Mouse (Mus musculus) ES-Bruce4 (cell line): ENCODE data around the gene Gpx4. TPM values are rescaled to one million over a fixed set of nuclear protein-coding genes. Genes with fewer than 3 reads are reported as not detected.
A peak's percentile ranks its signal among the peaks of the same experiment; 100 is the strongest.
"Not testable (repeated sequence)": the region's sequence is repeated elsewhere in the genome, so short reads cannot be mapped to it uniquely, and the experiment has no call there.

ENCODE experiments used
- H3K27ac ChIP-seq: 2 replicates; pipeline ENCODE4 v1.5.1; 2012; ENCODE audit warnings: low read length, inconsistent platforms; ENCODE audit not compliant: insufficient read depth
- H3K27me3 ChIP-seq: 2 replicates; pipeline ENCODE4 v1.6.1; 2012; ENCODE audit warnings: mild to moderate bottlenecking, low read length, inconsistent platforms; ENCODE audit not compliant: control insufficient read depth, poor library complexity, insufficient read depth, severe bottlenecking
- H3K36me3 ChIP-seq: 2 replicates; pipeline ENCODE4 v1.6.1; 2012; ENCODE audit warnings: inconsistent platforms, mild to moderate bottlenecking, low read length, moderate library complexity; ENCODE audit not compliant: control insufficient read depth, poor library complexity, insufficient read depth, severe bottlenecking
- H3K4me1 ChIP-seq: one replicate; pipeline ENCODE4 v1.8.1; 2011; ENCODE audit warnings: low read length; ENCODE audit not compliant: control insufficient read depth, insufficient read depth
- H3K4me3 ChIP-seq: 2 replicates; pipeline ENCODE4 v1.5.1; 2011; ENCODE audit warnings: low read depth, mild to moderate bottlenecking, low read length
- H3K9ac ChIP-seq: 2 replicates; pipeline ENCODE4 v1.6.1; 2012; ENCODE audit warnings: low read depth, mild to moderate bottlenecking, inconsistent platforms; ENCODE audit not compliant: poor library complexity, severe bottlenecking
- H3K9me3 ChIP-seq: replicated peaks from 2 replicates; pipeline ENCODE4 v1.6.1; 2012; ENCODE audit warnings: mild to moderate bottlenecking, low read length, inconsistent platforms; ENCODE audit not compliant: control insufficient read depth, poor library complexity, insufficient read depth, severe bottlenecking
- CTCF ChIP-seq: IDR thresholded peaks from one replicate; pipeline ENCODE4 v1.8.1; 2011; ENCODE audit warnings: low read depth, low read length
- EP300 ChIP-seq: IDR thresholded peaks from 2 replicates; pipeline ENCODE4 v1.6.1; 2011; ENCODE audit warnings: low read depth, low read length; ENCODE audit not compliant: insufficient read depth
- POLR2A ChIP-seq: IDR thresholded peaks from one replicate; pipeline ENCODE4 v1.8.1; 2011; ENCODE audit warnings: low read length; ENCODE audit not compliant: insufficient read depth
- polyA plus RNA-seq: library from polyadenylated mRNA; stranded (reverse); fragments of >200 nt; gene quantifications from 2 replicates; pipeline ENCODE4 v1.2.4, GENCODE M21; 2011; ENCODE audit warnings: low read depth; ENCODE audit not compliant: missing spikeins, insufficient read depth, insufficient read length

The Gpx4 gene
- polyA plus RNA-seq, 1 experiment = 479 TPM

- no peaks in the 10 kb centered on the region for H3K9me3 ChIP-seq
- H3K27me3 ChIP-seq = no peaks in the 10 kb centered on the region
- H3K4me3 ChIP-seq = peak overlapping the region; percentile 93
- peak overlapping the region; percentile 86 for H3K9ac ChIP-seq
- TF ChIP-seq POLR2A = peak; percentile 82
- TF ChIP-seq CTCF = no peak
- 0 out of 2 replicates have a peak, but pooled peaks have one; percentile 5 for TF ChIP-seq EP300
- H3K4me1 ChIP-seq = peaks cover 6% of the 10 kb centered on the region
- peaks cover 20% of the 10 kb centered on the region for H3K36me3 ChIP-seq
- peak overlapping the region; percentile 99 for H3K27ac ChIP-seq
These were observed 6.4 kb downstream of the Gpx4 start for GRCm38 (mm10) chr10:80053259-80053780.

DNA sequence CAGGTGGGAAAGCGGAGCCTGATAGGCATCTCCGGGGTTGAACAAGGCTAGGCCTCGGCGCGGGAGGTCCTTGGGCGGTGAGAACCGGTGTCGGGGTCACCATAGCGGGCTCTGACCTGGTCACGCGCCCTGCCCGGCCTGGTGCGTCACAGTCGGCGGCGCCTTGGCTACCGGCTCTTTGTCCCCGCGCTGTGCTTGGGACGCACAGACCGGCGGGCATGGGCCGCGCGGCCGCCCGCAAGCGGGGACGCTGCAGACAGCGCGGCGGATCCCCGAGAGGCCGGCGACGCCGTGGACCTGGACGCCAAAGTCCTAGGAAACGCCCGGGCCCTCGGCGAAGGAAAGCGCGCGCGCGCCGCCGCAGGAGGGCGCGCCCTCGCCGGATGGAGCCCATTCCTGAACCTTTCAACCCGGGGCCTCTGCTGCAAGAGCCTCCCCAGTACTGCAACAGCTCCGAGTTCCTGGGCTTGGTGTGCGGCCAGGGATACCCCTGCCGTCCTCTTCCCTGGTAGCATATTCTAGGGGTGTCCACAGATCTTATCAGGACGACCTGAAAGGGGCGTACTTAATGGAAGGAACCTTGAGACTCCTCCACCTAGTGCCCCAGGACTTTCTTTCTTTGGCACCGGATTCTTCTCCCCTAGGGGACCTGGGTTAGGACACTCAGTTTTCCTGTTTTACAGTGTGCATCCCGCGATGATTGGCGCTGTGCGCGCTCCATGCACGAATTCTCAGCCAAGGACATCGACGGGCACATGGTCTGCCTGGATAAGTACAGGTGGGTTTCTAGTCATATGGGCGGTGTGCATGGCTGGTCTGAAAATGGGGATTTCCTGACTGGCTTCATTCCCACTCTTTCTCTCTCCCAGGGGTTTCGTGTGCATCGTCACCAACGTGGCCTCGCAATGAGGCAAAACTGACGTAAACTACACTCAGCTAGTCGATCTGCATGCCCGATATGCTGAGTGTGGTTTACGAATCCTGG lies 7.2 kb downstream of the Gpx4 start:
- H3K4me3 ChIP-seq = peak overlapping the region; percentile 93
- no peaks in the 10 kb centered on the region for H3K27me3 ChIP-seq
- H3K9ac ChIP-seq = peak overlapping the region; percentile 86
- TF ChIP-seq CTCF (no peak), EP300 (no peak), POLR2A (no peak)
- peaks cover 3% of the 10 kb centered on the region for H3K4me1 ChIP-seq
- H3K9me3 ChIP-seq = no peaks in the 10 kb centered on the region
- H3K27ac ChIP-seq = peak overlapping the region; percentile 42
- peaks cover 20% of the 10 kb centered on the region for H3K36me3 ChIP-seq

GRCm38 (mm10) chr10:80054911-80055310 lies 7.9 kb downstream of the Gpx4 start:
- peak overlapping the region; percentile 93 for H3K4me3 ChIP-seq
- H3K4me1 ChIP-seq, H3K27me3 ChIP-seq, H3K9me3 ChIP-seq, H3K27ac ChIP-seq: not testable (repeated sequence)
- H3K9ac ChIP-seq = peak overlapping the region; percentile 86
- H3K36me3 ChIP-seq = peaks cover 20% of the 10 kb centered on the region

DNA sequence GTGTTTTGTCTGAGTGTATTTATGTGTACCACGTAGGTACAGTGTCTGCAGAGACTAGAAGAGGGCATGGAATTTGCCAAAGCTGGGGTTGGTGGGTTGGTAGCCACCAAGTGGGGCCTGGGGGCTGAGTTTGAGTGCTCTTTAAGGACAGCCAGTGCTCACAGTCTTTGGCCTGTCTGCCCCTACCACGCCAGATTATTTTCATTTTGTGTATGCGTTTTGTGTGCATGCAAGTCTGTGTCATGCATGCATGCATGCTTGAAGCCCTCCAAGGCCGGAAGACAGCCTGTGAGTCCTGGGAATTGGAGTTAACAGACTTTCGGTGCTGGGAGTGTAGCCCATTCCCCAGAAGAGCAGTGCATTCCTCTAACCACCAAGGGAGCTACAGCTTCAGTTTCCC lies 8.4 kb downstream of the Gpx4 start:
- Histone ChIP-seq H3K27ac (peak overlapping the region; percentile 32), H3K27me3 (no peaks in the 10 kb centered on the region), H3K36me3 (peaks cover 20% of the 10 kb centered on the region), H3K4me1 (peaks cover 3% of the 10 kb centered on the region), H3K9me3 (no peaks in the 10 kb centered on the region), H3K4me3 (peak overlapping the region; percentile 93), H3K9ac (peak overlapping the region; percentile 86)
- no peak for TF ChIP-seq CTCF
- no peak for TF ChIP-seq EP300
- TF ChIP-seq POLR2A = no peak

DNA sequence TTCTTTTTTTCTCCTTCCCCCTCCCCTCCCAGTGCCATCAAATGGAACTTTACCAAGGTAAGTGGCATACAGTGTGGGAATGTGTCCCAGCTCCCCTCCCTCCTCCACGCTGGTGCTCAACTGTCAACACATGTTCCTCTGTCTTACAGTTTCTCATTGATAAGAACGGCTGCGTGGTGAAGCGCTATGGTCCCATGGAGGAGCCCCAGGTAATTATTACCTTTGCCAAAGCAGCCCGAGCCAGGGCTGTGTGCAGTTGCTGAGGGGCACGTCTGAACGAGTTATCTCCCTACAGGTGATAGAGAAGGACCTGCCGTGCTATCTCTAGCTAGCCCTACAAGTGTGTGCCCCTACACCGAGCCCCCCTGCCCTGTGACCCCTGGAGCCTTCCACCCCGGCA lies 8.9 kb downstream of the Gpx4 start:
- Histone ChIP-seq H3K27ac (peak overlapping the region; percentile 28; the same call in 1 of the 2 replicates), H3K9ac (peak overlapping the region; percentile 86), H3K36me3 (peaks cover 20% of the 10 kb centered on the region), H3K27me3 (no peaks in the 10 kb centered on the region), H3K9me3 (no peaks in the 10 kb centered on the region), H3K4me1 (peaks cover 3% of the 10 kb centered on the region), H3K4me3 (peak overlapping the region; percentile 93)
- TF ChIP-seq EP300 (no peak), POLR2A (no peak), CTCF (no peak)

- H3K4me3 ChIP-seq = peak overlapping the region; percentile 31
- H3K9me3 ChIP-seq = no peaks in the 10 kb centered on the region
- H3K36me3 ChIP-seq = peaks cover 20% of the 10 kb centered on the region
- H3K9ac ChIP-seq = peak overlapping the region; percentile 52; the same call in 1 of the 2 replicates
- no peak for TF ChIP-seq CTCF
- no peak for TF ChIP-seq EP300
- no peak for TF ChIP-seq POLR2A
- no peaks in the 10 kb centered on the region for H3K27me3 ChIP-seq
- 0 out of 2 replicates have a peak overlapping the region, but pooled peaks have one; percentile 14 for H3K27ac ChIP-seq
- peaks cover 3% of the 10 kb centered on the region for H3K4me1 ChIP-seq
These were observed 9.5 kb downstream of the Gpx4 start for GRCm38 (mm10) chr10:80056506-80056905.
